In genomic region chr12:7587501-7587900, GRCm38 (mm10) we compare ENCODE assay signal across 14 mouse cellular contexts.
DNase-seq lines count a peak whose midpoint lies in the region; TF ChIP-seq lines count a peak whose summit lies in the region.
"Had no signal": no experiment of that assay in that cellular context is flagged by ENCODE, and none has a peak within 500 bp of the region (broad histone marks: within the 10 kb centered on the region; RNA-seq: fewer than 3 reads in every experiment).

No protein-coding gene starts in this region.

- intact Hi-C loops in left cerebral cortex, postnatal 4 days (cut with DNase I) = no loop called here
- intact Hi-C loops in left cerebral cortex, postnatal 25 days (cut with DNase I) = no loop called here

- no peak for TF ChIP-seq CTCF in brain, embryonic 14.5 days (IDR thresholded peaks at IDR 0.05; ENCODE audit: borderline replicate concordance, extremely low read depth, insufficient read depth, insufficient read length)

- peak; percentile 55 to 65 for DNase-seq in cerebellum, postnatal 10 days
- DNase-seq in cerebellum, adult 9-10 months = no peak
- DNase-seq in cerebellum, postnatal 25 days = peak; percentile 25 to 41
- no peak for DNase-seq in cerebellum, adult 8-10 months
- DNase-seq in left cerebral cortex, postnatal 4 days = peak; percentile 17
- no peak for DNase-seq in left cerebral cortex, postnatal 25 days (ENCODE audit: low spot score in 2 of 2)
- DNase-seq in brain, embryonic 14.5 days (ENCODE audit: low read depth) = peak; percentile 7
- DNase-seq: adrenal gland, adult 8-10 months; adrenal gland, postnatal 14 days; adrenal gland, postnatal 36 days; B cell, adult 2 months; cerebellum, adult 11-12 months; cerebellum, adult 9-11 months; embryo, embryonic 11 days had no signal

- TF ChIP-seq POLR2A in brain, embryonic 14.5 days (IDR thresholded peaks at IDR 0.05; ENCODE audit: borderline replicate concordance, extremely low read depth, insufficient read depth, insufficient read length, poor library complexity, severe bottlenecking) = no peak

Comparison
In these comparisons a context has a peak if more than half of its experiments do, and no peak if none do; other contexts are left out.
1. DNase-seq: peak in cerebellum, postnatal 10 days (2 of 2), cerebellum, postnatal 25 days (2 of 2), left cerebral cortex, postnatal 4 days (single experiment) and brain, embryonic 14.5 days (single experiment); none in cerebellum, adult 9-10 months (single experiment), cerebellum, adult 8-10 months (single experiment) and left cerebral cortex, postnatal 25 days (0 of 2).